Mouse (Mus musculus) spleen, postnatal 0 days (tissue): ENCODE data around the gene Rpl39. TPM values are rescaled to one million over a fixed set of nuclear protein-coding genes. Genes with fewer than 3 reads are reported as not detected.

Source experiments
- polyA plus RNA-seq: library from polyadenylated mRNA; unstranded; fragments of >200 nt; fragmentation: Nextera tagmentation; extraction: Ambion mirVana; gene quantifications from 2 replicates; pipeline ENCODE4 v1.2.1, GENCODE M21; 2015

Gene Rpl39
- polyA plus RNA-seq, result 658 and 701 TPM in 2 replicates

DNA sequence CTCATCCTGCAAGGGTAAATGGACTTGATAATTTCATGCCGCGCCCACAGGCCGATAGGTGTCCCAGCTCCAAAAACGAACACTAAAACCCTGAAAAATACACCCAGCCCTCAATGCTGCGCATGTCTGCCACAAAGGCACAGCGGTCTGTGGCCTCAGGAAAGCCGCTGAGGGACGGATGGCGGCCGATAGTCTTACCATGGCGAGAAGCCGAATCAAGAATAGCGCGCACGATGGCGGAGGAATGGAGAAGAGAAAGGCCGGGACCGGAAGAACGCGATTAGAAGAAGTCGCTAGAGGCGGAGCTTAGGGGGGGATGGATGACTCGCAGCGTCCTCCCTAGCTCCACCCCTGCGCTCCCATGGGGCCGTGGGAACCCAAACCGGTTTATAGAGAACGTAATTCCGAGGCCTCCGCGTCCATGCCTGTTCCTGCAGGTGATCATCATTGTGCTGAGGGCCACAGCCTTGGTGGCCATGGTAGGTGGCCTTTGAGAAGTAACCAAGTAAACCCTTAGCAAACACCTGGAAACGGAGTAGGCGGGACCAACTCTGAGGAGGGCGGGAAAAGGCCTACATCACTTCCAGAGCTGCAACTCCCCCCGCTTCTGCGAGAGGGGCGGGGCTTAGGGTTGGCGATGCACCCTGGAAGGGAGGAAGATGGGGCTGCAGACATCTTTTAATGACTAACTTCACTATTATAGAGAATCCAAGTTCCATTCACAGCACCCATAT, at the start of gene Rpl39:
Gene Rpl39 (minus strand): TSS at position 476 of the 734 bp plus-strand sequence.

DNA sequence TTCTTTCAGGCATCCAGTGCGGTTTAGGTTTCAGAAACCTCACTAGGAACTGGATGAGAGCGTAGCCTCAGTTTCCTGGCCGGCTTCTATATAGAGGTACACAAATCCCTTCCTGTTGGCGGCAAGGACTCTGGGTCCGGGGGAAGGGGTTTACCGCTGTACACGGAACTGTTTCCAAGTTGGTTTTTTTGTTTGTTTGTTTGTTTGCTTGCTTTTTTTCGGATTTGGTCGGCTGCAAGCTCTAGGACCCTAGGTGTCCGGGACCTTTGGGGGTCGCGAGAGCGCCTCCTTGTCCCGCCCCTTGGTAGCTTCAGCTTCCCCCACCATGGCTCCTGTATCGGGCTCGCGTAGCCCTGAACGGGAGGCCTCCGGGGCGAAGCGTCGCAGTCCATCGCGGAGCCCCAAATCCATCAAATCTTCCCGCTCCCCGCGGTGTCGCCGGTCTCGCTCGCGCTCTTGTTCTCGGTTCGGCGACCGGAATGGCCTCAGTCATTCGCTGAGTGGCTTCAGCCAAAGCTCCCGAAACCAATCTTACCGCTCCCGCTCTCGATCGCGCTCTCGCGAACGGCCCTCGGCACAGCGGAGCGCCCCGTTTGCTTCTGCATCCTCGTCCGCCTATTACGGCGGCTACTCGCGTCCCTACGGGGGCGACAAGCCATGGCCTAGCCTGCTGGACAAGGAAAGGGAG, 41.6 kb upstream of the Rpl39 start, which contains the start of gene Nkap:
Gene Nkap (plus strand): TSS at position 125 of the 688 bp plus-strand sequence.

DNA sequence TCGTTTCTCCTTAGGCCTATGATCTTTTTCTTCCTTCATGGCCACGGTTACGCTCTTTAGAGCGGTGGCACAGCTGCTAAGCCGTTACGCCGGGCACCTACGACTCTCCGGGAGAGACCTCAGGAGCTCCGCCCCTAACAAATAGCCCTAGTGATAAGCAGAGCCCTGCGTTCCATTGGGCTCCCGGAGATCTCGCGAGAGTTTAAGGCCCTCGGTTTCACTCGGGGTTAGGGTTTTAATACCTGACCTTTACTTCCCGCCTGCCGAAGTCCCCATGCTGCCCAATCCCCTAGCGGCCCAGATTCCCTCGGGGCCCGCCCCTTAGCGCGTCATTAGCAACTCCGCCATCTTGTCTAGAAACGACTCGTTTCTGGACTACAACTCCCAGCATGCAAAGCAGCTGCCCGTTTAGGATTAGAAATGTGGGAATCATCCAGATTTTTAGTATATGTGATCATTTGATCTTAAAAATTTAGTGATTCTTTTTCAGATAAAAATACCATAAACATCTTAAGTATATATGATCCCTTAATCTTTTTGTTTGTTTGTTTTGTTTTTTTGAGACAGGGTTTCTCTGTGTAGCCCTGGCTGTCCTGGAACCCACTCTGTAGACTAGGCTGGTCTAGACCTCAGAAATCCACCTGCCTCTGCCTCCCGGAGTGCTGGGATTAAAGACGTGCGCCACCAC, 25.1 kb upstream of the Rpl39 start, which contains the start of gene Upf3b:
Gene Upf3b (minus strand): TSS at position 130 of the 688 bp plus-strand sequence.

DNA sequence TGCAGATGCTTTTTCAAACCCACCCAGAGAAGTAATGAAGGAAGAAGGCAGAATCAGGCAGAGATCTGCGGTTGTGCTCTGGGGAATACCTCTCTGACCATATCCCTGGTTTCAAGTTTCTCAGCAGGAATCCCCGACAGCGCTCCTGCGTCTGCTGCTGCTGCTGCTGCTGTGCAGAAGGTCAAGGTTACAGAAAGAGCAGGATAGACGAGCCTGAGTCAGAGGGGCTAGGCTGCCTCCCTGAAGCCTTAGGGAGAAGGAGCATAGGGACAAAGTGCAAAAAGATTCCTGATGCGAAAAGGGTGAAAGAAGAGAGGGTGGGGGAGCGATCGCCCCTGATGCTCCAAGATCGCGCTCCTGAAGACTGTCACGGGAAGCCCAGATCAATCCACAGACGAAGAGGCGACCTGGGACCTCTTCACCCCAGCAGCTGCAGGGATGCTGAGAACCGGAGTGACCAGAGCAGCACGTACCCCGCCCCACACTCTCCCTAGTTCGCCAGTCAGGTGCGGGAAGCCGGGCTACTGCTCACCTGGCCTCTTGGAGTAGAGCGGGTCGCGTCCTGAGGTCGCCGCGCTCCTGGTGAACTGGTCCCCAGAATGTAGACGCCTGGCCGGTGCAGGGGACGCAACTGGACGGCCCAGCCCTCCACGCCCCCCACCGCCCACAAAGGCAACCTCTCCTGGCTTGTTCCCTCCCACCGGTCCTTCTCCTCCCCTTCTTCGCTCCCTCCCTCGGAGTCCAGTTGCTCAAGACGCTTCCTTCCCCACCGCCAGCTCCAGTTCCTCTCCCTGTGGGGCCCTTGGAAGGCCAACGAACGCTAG, 36.9 kb downstream of the Rpl39 start, which contains the start of gene Sowahd:
Gene Sowahd (plus strand): TSS at position 780 of the 824 bp plus-strand sequence.

Other genes starting within 250 kb of the Rpl39 start
- gene Ube2a, start 211.5 kb downstream of the Rpl39 start, polyA plus RNA-seq, result 132 and 136 TPM in 2 replicates
- gene C330007P06Rik, start 211.3 kb downstream of the Rpl39 start, polyA plus RNA-seq, result 15.2 and 17.7 TPM in 2 replicates
- 1.5 and 1.8 TPM in 2 replicates for gene Nkrf, start 182.5 kb downstream of the Rpl39 start, polyA plus RNA-seq
- 7.2 and 8.9 TPM in 2 replicates for gene Sept6, start 93.6 kb downstream of the Rpl39 start, polyA plus RNA-seq
- gene Sowahd, start 36.6 kb downstream of the Rpl39 start, polyA plus RNA-seq, result 0.12 and 0.36 TPM in 2 replicates
- gene Upf3b, start 24.9 kb upstream of the Rpl39 start, polyA plus RNA-seq, result 21.4 and 22.3 TPM in 2 replicates
- gene Nkap, start 41.4 kb upstream of the Rpl39 start, polyA plus RNA-seq, result 10.0 and 12.0 TPM in 2 replicates
- 0.17 and 0.18 TPM in 2 replicates for gene Akap14, start 83.4 kb upstream of the Rpl39 start, polyA plus RNA-seq
- gene Ndufa1, start 105.8 kb upstream of the Rpl39 start, polyA plus RNA-seq, result 372 and 394 TPM in 2 replicates
- 5.3 and 6.3 TPM in 2 replicates for gene Rnf113a1, start 105.8 kb upstream of the Rpl39 start, polyA plus RNA-seq
- not detected in 2 replicates for gene Gm9, start 125.6 kb upstream of the Rpl39 start, polyA plus RNA-seq
- not detected in 2 replicates for gene Rhox1, start 136.9 kb upstream of the Rpl39 start, polyA plus RNA-seq
- gene Rhox2a, start 159.6 kb upstream of the Rpl39 start, polyA plus RNA-seq, result not detected in 2 replicates
- not detected in 2 replicates for gene Rhox3a, start 164.5 kb upstream of the Rpl39 start, polyA plus RNA-seq
- not detected in 2 replicates for gene Rhox4a, start 179.9 kb upstream of the Rpl39 start, polyA plus RNA-seq